Mouse (Mus musculus) cortical plate, adult 2 months (tissue): ENCODE measurements at regions not wholly inside any gene's neighbourhood (a gene's known extent, or its start where the extent isn't known, plus 50 kb on each side); places are given as distances from the start of the nearest gene placed in this dataset.

Source experiments
- CTCF ChIP-seq: fragments of 200-500 bp; IDR thresholded peaks from 2 replicates; pipeline ENCODE4 v1.5.1; 2011; ENCODE audit warnings: mild to moderate bottlenecking, control low read depth, low read length; ENCODE audit not compliant: insufficient read depth; ENCODE audit errors: extremely low read depth
- POLR2A ChIP-seq: fragments of 200-500 bp; IDR thresholded peaks from 2 replicates; pipeline ENCODE4 v1.6.1; 2011; ENCODE audit warnings: mild to moderate bottlenecking, low read length, control low read depth; ENCODE audit not compliant: insufficient read depth; ENCODE audit errors: extremely low read depth

DNA sequence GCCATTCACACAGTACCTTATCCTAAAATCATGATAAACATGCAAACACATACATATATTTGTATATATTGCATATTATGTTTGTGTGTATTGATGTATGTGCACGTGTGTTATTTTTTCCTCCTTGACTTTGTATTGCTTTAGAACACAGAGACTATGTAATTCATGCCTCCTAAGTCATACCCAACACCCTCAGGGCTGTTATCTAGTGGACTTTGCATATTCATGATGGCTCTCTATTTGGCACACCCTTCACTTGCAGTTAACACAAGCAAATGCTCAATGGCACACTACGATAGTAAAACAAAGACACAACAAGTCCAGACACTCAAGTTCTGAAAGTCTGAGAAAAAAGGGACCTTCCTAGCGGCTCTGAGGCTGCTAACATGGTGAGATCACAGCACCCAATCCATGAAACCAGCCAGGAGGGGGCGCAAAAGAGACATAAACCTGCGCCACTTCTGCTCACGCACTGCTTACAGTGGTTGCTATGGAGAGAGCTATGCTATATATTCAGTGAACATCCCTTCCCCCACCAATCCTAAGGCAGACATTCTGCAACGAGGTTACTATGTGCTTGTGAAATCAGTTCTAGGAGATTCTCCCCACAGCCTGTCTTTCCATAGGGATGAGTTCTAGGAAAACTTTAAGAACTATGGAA, 418.6 kb downstream of the Bckdhb start:
- peak; percentile 62 for TF ChIP-seq CTCF
- no peak for TF ChIP-seq POLR2A
